In the genomic region with DNA sequence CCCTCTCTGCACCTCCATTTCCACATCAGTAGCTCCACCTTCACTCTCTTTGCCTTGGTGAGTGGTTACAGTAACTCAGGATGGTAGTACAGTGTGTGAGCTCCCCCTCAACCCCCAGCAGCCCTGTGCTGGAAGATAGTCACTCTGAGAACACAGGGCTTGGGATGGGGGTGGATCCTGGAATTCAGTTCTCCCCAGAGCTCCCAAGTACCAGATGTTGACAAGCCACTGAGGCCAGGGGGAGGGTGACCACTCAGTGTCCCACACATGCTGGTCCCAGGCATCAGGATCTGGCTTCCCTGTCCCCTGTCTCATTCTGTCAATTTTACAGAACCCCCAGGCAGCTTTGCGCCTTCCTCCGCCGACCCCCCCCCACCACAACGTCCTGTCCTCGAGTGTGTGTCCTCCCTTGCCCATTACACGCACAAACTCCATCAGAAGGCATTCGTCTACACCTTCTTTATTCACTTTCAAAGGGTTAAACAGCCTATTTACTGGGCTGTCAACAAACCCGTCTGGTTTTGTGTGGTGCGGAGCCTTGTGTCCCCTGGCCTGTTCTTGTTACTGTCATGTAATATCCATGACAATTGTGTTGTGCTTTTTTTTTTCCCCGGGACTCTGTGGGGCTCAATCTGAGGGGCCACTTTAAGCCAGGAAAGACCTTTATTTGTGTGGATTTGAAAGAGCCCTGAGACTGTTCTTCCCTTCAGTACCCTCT, we compare ENCODE assay signal across 14 mouse cellular contexts.
A peak's percentile ranks its signal among the peaks of the same experiment; 100 is the strongest.
DNase-seq lines count a peak whose midpoint lies in the region; ATAC-seq and TF ChIP-seq lines count a peak whose summit lies in the region.
"Had no signal": no experiment of that assay in that cellular context is flagged by ENCODE, and none has a peak within 500 bp of the region (broad histone marks: within the 10 kb centered on the region; RNA-seq: fewer than 3 reads in every experiment).

No protein-coding gene starts in this region.

- peak overlapping the region; percentile 51; the same call in 1 of the 2 replicates for H3K27ac ChIP-seq in forebrain, embryonic 10.5 days
- H3K27ac ChIP-seq in forebrain, postnatal 0 days (ENCODE audit: low read depth, low read length), result no peak overlapping the region
- H3K27ac ChIP-seq in forebrain, embryonic 16.5 days (ENCODE audit: low read length), result no peak overlapping the region
- H3K27ac ChIP-seq in midbrain, embryonic 16.5 days (ENCODE audit: low read length), result peak overlapping the region; percentile 47; the same call in 1 of the 2 replicates
- H3K27ac ChIP-seq: intestine, embryonic 15.5 days had no signal

- H3K4me3 ChIP-seq in forebrain, embryonic 10.5 days, result peak overlapping the region; percentile 11; the same call in 1 of the 2 replicates
- H3K4me3 ChIP-seq in forebrain, postnatal 0 days (ENCODE audit: low read depth, low read length), result no peak overlapping the region
- no peak overlapping the region for H3K4me3 ChIP-seq in forebrain, embryonic 16.5 days (replicated peaks; ENCODE audit: low read length)
- no peak overlapping the region for H3K4me3 ChIP-seq in midbrain, embryonic 16.5 days (ENCODE audit: low read depth, low read length)
- H3K4me3 ChIP-seq: intestine, embryonic 15.5 days had no signal

- ATAC-seq in forebrain, postnatal 0 days, result no peak
- ATAC-seq in forebrain, embryonic 16.5 days, result peak; percentile 21; the same call in 1 of the 2 replicates
- ATAC-seq in midbrain, embryonic 16.5 days, result no peak; the same call in 1 of the 2 replicates
- ATAC-seq: intestine, embryonic 15.5 days had no signal

- peaks cover 66% of the 10 kb centered on the region for H3K4me1 ChIP-seq in forebrain, embryonic 10.5 days
- H3K4me1 ChIP-seq in forebrain, postnatal 0 days (ENCODE audit: insufficient read depth), result peaks cover 7% of the 10 kb centered on the region; the same call in 1 of the 2 replicates
- H3K4me1 ChIP-seq in forebrain, embryonic 16.5 days (replicated peaks; ENCODE audit: control insufficient read depth, insufficient read depth, low read length), result peaks cover 38% of the 10 kb centered on the region
- H3K4me1 ChIP-seq in midbrain, embryonic 16.5 days (ENCODE audit: control insufficient read depth, insufficient read depth, low read length), result peaks cover 42% of the 10 kb centered on the region

- H3K36me3 ChIP-seq in forebrain, embryonic 10.5 days (replicated peaks), result no peaks in the 10 kb centered on the region
- H3K36me3 ChIP-seq in forebrain, postnatal 0 days (ENCODE audit: insufficient read depth), result no peaks in the 10 kb centered on the region
- H3K36me3 ChIP-seq in forebrain, embryonic 16.5 days (ENCODE audit: control insufficient read depth, insufficient read depth), result no peaks in the 10 kb centered on the region
- H3K36me3 ChIP-seq in midbrain, embryonic 16.5 days (ENCODE audit: control insufficient read depth, insufficient read depth, low read length), result no peaks in the 10 kb centered on the region
- H3K36me3 ChIP-seq: intestine, embryonic 15.5 days had no signal

- 13% methylated on average over 10 of the region's 10 CpGs for WGBS in forebrain, embryonic 10.5 days
- 11% methylated on average over 10 of the region's 10 CpGs for WGBS in forebrain, postnatal 0 days
- 5% methylated on average over 10 of the region's 10 CpGs for WGBS in forebrain, embryonic 16.5 days
- WGBS in midbrain, embryonic 16.5 days, result 15% methylated on average over 10 of the region's 10 CpGs

- no peak for TF ChIP-seq CTCF in forebrain, postnatal 0 days (IDR thresholded peaks at IDR 0.05; ENCODE audit: low read depth)

- H3K27me3 ChIP-seq in forebrain, embryonic 10.5 days (ENCODE audit: poor library complexity, severe bottlenecking), result peaks cover 99% of the 10 kb centered on the region
- peaks cover 8% of the 10 kb centered on the region; the same call in 1 of the 2 replicates for H3K27me3 ChIP-seq in forebrain, postnatal 0 days (ENCODE audit: insufficient read depth, low read length)
- peaks cover 17% of the 10 kb centered on the region for H3K27me3 ChIP-seq in forebrain, embryonic 16.5 days (replicated peaks; ENCODE audit: control insufficient read depth, insufficient read depth, low read length)
- no peaks in the 10 kb centered on the region for H3K27me3 ChIP-seq in midbrain, embryonic 16.5 days (ENCODE audit: control insufficient read depth, insufficient read depth, low read depth, low read length)
- H3K27me3 ChIP-seq: CH12.LX had no signal

- peaks cover 14% of the 10 kb centered on the region for H3K9me3 ChIP-seq in forebrain, embryonic 10.5 days
- H3K9me3 ChIP-seq in forebrain, postnatal 0 days (ENCODE audit: low read length), result 0 out of 2 replicates have a peak, but pooled peaks cover 5% of the 10 kb centered on the region
- no peaks in the 10 kb centered on the region for H3K9me3 ChIP-seq in forebrain, embryonic 16.5 days (ENCODE audit: control insufficient read depth, low read length)
- H3K9me3 ChIP-seq in midbrain, embryonic 16.5 days (replicated peaks; ENCODE audit: control insufficient read depth, low read length, poor library complexity, severe bottlenecking), result peaks cover 3% of the 10 kb centered on the region; the same call in 1 of the 2 replicates
- H3K9me3 ChIP-seq: intestine, embryonic 15.5 days had no signal

- H3K9ac ChIP-seq in forebrain, postnatal 0 days, result no peak overlapping the region; the same call in 1 of the 2 replicates
- no peak overlapping the region for H3K9ac ChIP-seq in forebrain, embryonic 16.5 days (replicated peaks; ENCODE audit: low read depth, low read length)
- H3K9ac ChIP-seq in midbrain, embryonic 16.5 days (ENCODE audit: low read depth, low read length), result no peak overlapping the region
- H3K9ac ChIP-seq: intestine, embryonic 15.5 days had no signal

- no peak overlapping the region for H3K4me2 ChIP-seq in forebrain, postnatal 0 days (ENCODE audit: low read depth)
- peak overlapping the region; percentile 18; the same call in 1 of the 2 replicates for H3K4me2 ChIP-seq in forebrain, embryonic 16.5 days (ENCODE audit: low read length)
- H3K4me2 ChIP-seq in midbrain, embryonic 16.5 days (ENCODE audit: low read length), result no peak overlapping the region
- H3K4me2 ChIP-seq: intestine, embryonic 15.5 days had no signal

- DNase-seq in forebrain, embryonic 10.5 days (ENCODE audit: extremely low spot score, low spot score), result no peak
- no peak for DNase-seq in forebrain, postnatal 0 days
- peak; percentile 29 for DNase-seq in embryo, embryonic 9.5 days (ENCODE audit: extremely low spot score)
- DNase-seq in kidney, postnatal 10 days, result no peak
- DNase-seq in lung, postnatal 14 days, result no peak
- no peak for DNase-seq in cerebellum, adult 9-11 months
- DNase-seq: cerebellum, postnatal 10 days; heart, postnatal 14 days; lung, postnatal 36 days; right cerebral cortex, postnatal 4 days had no signal

Comparison
In these comparisons a context has a peak if more than half of its experiments do, and no peak if none do; other contexts are left out.
1. H3K27ac ChIP-seq: peak in forebrain, embryonic 10.5 days (single experiment) and midbrain, embryonic 16.5 days (single experiment); none in forebrain, postnatal 0 days (single experiment) and forebrain, embryonic 16.5 days (single experiment).